Mouse (Mus musculus) cerebellum, adult 2 months (tissue): ENCODE data around the gene Prr36.

ENCODE experiments used
- CTCF ChIP-seq: fragments of 200-500 bp; IDR thresholded peaks from 2 replicates; pipeline ENCODE4 v1.5.1; 2011; ENCODE audit warnings: low read depth, mild to moderate bottlenecking, control low read depth, low read length, moderate library complexity, borderline replicate concordance; ENCODE audit not compliant: insufficient read depth
- POLR2A ChIP-seq: fragments of 200-500 bp; IDR thresholded peaks from 2 replicates; pipeline ENCODE4 v1.6.1; 2011; ENCODE audit warnings: low read length, control low read depth, borderline replicate concordance; ENCODE audit not compliant: insufficient read depth

DNA sequence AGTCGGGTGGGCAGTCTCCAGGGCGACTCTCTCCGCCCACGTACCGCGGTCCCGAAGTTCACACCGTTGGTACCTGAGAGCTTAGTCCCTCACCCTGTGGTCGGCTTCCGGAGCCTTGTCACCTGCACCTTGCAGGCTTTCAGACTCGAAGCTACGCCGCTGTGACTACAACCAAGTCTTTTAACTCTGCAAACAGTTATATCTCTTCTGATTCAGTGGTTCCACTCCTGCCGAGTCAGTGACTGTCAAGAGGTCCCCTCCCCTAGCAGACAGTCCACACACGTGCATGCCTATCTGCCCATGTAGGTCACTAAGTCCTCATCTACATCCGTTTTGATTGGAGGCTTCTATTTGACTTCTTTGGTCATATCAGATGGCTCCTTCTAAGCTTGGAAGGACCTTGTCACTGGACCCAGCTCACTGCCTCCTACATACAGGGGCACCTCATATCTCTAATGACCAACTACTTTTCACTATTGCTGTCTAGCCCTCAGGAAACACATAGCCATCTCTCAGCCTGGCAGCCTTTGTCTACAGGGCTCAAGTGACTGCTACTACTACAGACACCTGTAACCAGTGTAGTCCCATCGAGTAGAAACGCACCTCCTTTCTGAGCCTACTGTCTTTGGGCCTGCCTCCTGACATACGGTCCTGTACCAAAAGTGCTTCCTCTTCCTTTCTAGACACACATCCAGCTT is 22.1 kb upstream of the Prr36 start:
- TF ChIP-seq POLR2A (no peak), CTCF (no peak)
